Mouse (Mus musculus) embryonic facial prominence, embryonic 15.5 days (tissue): ENCODE data around the gene Pigc. TPM values are rescaled to one million over a fixed set of nuclear protein-coding genes. Genes with fewer than 3 reads are reported as not detected.

Source experiments
- ATAC-seq: fragments of 200-750 bp; cut with Nextera tagmentation; 2 replicates; pipeline ENCODE4 v1.8.0; 2017; ENCODE audit warnings: low read depth, moderate TSS enrichment; ENCODE audit not compliant: insufficient number of reproducible peaks, low FRiP score, low TSS enrichment
- H3K27ac ChIP-seq: fragments of 300-500 bp; sonication (generic); replicated peaks from 2 replicates; pipeline ENCODE4 v1.5.1; 2015; ENCODE audit warnings: mild to moderate bottlenecking, inconsistent platforms
- H3K27me3 ChIP-seq: fragments of 300-500 bp; sonication (generic); 2 replicates; pipeline ENCODE4 v1.6.1; 2015; ENCODE audit warnings: inconsistent platforms
- H3K36me3 ChIP-seq: fragments of 300-500 bp; sonication (generic); 2 replicates; pipeline ENCODE4 v1.6.1; 2015; ENCODE audit warnings: mild to moderate bottlenecking, inconsistent platforms
- H3K4me1 ChIP-seq: fragments of 300-500 bp; sonication (generic); 2 replicates; pipeline ENCODE4 v1.6.1; 2015; ENCODE audit warnings: inconsistent platforms
- H3K4me2 ChIP-seq: fragments of 300-500 bp; sonication (generic); replicated peaks from 2 replicates; pipeline ENCODE4 v1.6.1; 2015; ENCODE audit warnings: mild to moderate bottlenecking, inconsistent platforms
- H3K4me3 ChIP-seq: fragments of 300-500 bp; sonication (generic); replicated peaks from 2 replicates; pipeline ENCODE4 v1.5.1; 2015; ENCODE audit warnings: mild to moderate bottlenecking, inconsistent platforms
- H3K9ac ChIP-seq: fragments of 300-500 bp; sonication (generic); 2 replicates; pipeline ENCODE4 v1.6.1; 2015; ENCODE audit warnings: inconsistent platforms
- H3K9me3 ChIP-seq: fragments of 300-500 bp; sonication (generic); replicated peaks from 2 replicates; pipeline ENCODE4 v1.6.1; 2016; ENCODE audit warnings: inconsistent platforms
- WGBS: fragments of 180-500 bp; shearing (Covaris S2); methylation state at CpG from one replicate; pipeline ENCODE4 v1.1.7; 2015; 5-methylcytosine and 5-hydroxymethylcytosine counted together
- polyA plus RNA-seq: library from polyadenylated mRNA; unstranded; fragments of >200 nt; fragmentation: Nextera tagmentation; extraction: Ambion mirVana; gene quantifications from 2 replicates; pipeline ENCODE4 v1.2.1, GENCODE M21; 2015

The Pigc gene
- polyA plus RNA-seq, 1 experiment from 2014 or later: 42.4 TPM

- Histone ChIP-seq H3K9ac (no peak overlapping the region), H3K27me3 (no peaks in the 10 kb centered on the region), H3K4me3 (no peak overlapping the region), H3K9me3 (no peaks in the 10 kb centered on the region), H3K4me1 (peaks cover 65% of the 10 kb centered on the region), H3K4me2 (no peak overlapping the region), H3K36me3 (no peaks in the 10 kb centered on the region), H3K27ac (peak overlapping the region; percentile 45; the same call in 1 of the 2 replicates)
- 55% methylated on average over 4 of the region's 4 CpGs for WGBS
- no peak for ATAC-seq
These were observed 44.6 kb downstream of the Pigc start for GRCm38 (mm10) chr1:162013561-162013960.

- ATAC-seq: no peak
- H3K4me1 ChIP-seq: peaks cover 60% of the 10 kb centered on the region
- no peaks in the 10 kb centered on the region for H3K9me3 ChIP-seq
- WGBS: 30% methylated on average over 8 of the region's 8 CpGs
- no peak overlapping the region for H3K4me3 ChIP-seq
- H3K27ac ChIP-seq: peak overlapping the region; percentile 94
- H3K9ac ChIP-seq: no peak overlapping the region
- H3K36me3 ChIP-seq: no peaks in the 10 kb centered on the region
- H3K27me3 ChIP-seq: no peaks in the 10 kb centered on the region
- no peak overlapping the region for H3K4me2 ChIP-seq
These were observed 46.4 kb downstream of the Pigc start for GRCm38 (mm10) chr1:162015247-162015862.

- Histone ChIP-seq H3K4me3 (no peak overlapping the region), H3K9ac (no peak overlapping the region), H3K9me3 (no peaks in the 10 kb centered on the region), H3K36me3 (no peaks in the 10 kb centered on the region), H3K27ac (peak overlapping the region; percentile 94), H3K4me1 (peaks cover 65% of the 10 kb centered on the region), H3K27me3 (no peaks in the 10 kb centered on the region), H3K4me2 (no peak overlapping the region)
- ATAC-seq: peak; percentile 41; the same call in 1 of the 2 replicates
- WGBS: 22% methylated on average over 7 of the region's 7 CpGs
These were observed 48.0 kb downstream of the Pigc start for GRCm38 (mm10) chr1:162016982-162017381.

GRCm38 (mm10) chr1:162017975-162018600 is 49.1 kb downstream of the Pigc start:
- WGBS: 32% methylated on average over 13 of the region's 13 CpGs

GRCm38 (mm10) chr1:162018601-162018977 is 49.6 kb downstream of the Pigc start:
- no peak overlapping the region for H3K9ac ChIP-seq
- H3K9me3 ChIP-seq: no peaks in the 10 kb centered on the region
- H3K4me2 ChIP-seq: no peak overlapping the region
- peak overlapping the region; percentile 94 for H3K27ac ChIP-seq
- no peak overlapping the region for H3K4me3 ChIP-seq
- no peaks in the 10 kb centered on the region for H3K36me3 ChIP-seq
- peaks cover 68% of the 10 kb centered on the region for H3K4me1 ChIP-seq
- WGBS: 53% methylated on average over 6 of the region's 6 CpGs
- H3K27me3 ChIP-seq: no peaks in the 10 kb centered on the region
- ATAC-seq: no peak

More at GRCm38 (mm10) chr1:162017975-162018600, 49.1 kb downstream of the Pigc start:
- H3K9me3 ChIP-seq: no peaks in the 10 kb centered on the region
- H3K4me1 ChIP-seq: peaks cover 68% of the 10 kb centered on the region
- no peaks in the 10 kb centered on the region for H3K36me3 ChIP-seq
- H3K4me3 ChIP-seq: no peak overlapping the region
- no peaks in the 10 kb centered on the region for H3K27me3 ChIP-seq
- no peak for ATAC-seq
- H3K9ac ChIP-seq: no peak overlapping the region
- H3K4me2 ChIP-seq: no peak overlapping the region
- peak overlapping the region; percentile 94 for H3K27ac ChIP-seq

- 35% methylated on average over 7 of the region's 7 CpGs for WGBS
- no peaks in the 10 kb centered on the region for H3K27me3 ChIP-seq
- H3K4me3 ChIP-seq: no peak overlapping the region
- ATAC-seq: peak; percentile 81
- no peaks in the 10 kb centered on the region for H3K36me3 ChIP-seq
- peaks cover 61% of the 10 kb centered on the region for H3K4me1 ChIP-seq
- no peaks in the 10 kb centered on the region for H3K9me3 ChIP-seq
- no peak overlapping the region for H3K9ac ChIP-seq
- peak overlapping the region; percentile 94 for H3K27ac ChIP-seq
- no peak overlapping the region for H3K4me2 ChIP-seq
These were observed 51.3 kb downstream of the Pigc start for GRCm38 (mm10) chr1:162020303-162020731.

- peak overlapping the region; percentile 94 for H3K27ac ChIP-seq
- no peaks in the 10 kb centered on the region for H3K27me3 ChIP-seq
- H3K4me1 ChIP-seq: peaks cover 57% of the 10 kb centered on the region
- no peak for ATAC-seq
- H3K9ac ChIP-seq: no peak overlapping the region
- H3K4me2 ChIP-seq: no peak overlapping the region
- WGBS: 22% methylated on average over 4 of the region's 4 CpGs
- no peak overlapping the region for H3K4me3 ChIP-seq
- H3K36me3 ChIP-seq: no peaks in the 10 kb centered on the region
- no peaks in the 10 kb centered on the region for H3K9me3 ChIP-seq
These were observed 51.8 kb downstream of the Pigc start for GRCm38 (mm10) chr1:162020766-162021165.

Other genes with a start within 250 kb of the Pigc start
- not detected in 2 replicates for gene Fasl, start 180.7 kb upstream of the Pigc start, polyA plus RNA-seq
- 18.0 and 22.1 TPM in 2 replicates for gene Suco, start 92.5 kb upstream of the Pigc start, polyA plus RNA-seq
- gene 4930558K02Rik, start 10.4 kb downstream of the Pigc start, polyA plus RNA-seq: not detected in 2 replicates